In genomic region chr9:14276481-14277287, GRCm38 (mm10) we compare ENCODE assay signal across 8 mouse cellular contexts. TPM values are rescaled to one million over a fixed set of nuclear protein-coding genes. Genes with fewer than 3 reads are reported as not detected.
DNase-seq lines count a peak whose midpoint lies in the region; ATAC-seq and TF ChIP-seq lines count a peak whose summit lies in the region.

No protein-coding gene starts in this region.

- WGBS in hindbrain, postnatal 0 days, result under 1% methylated on average over 52 of the region's 61 CpGs
- under 1% methylated on average over 49 of the region's 61 CpGs for whole genome bisulfite sequencing in midbrain, embryonic 12.5 days
- WGBS in stomach, embryonic 15.5 days, result under 1% methylated on average over 59 of the region's 61 CpGs

- H3K27me3 ChIP-seq in hindbrain, postnatal 0 days (ENCODE audit: insufficient read depth, low read length), result no peaks in the 10 kb centered on the region
- no peaks in the 10 kb centered on the region for H3K27me3 ChIP-seq in midbrain, embryonic 12.5 days
- H3K27me3 ChIP-seq in stomach, embryonic 15.5 days (replicated peaks), result no peaks in the 10 kb centered on the region

- peak overlapping the region; percentile 98 for H3K27ac ChIP-seq in hindbrain, postnatal 0 days
- peak overlapping the region; percentile 95 for H3K27ac ChIP-seq in midbrain, embryonic 12.5 days (replicated peaks)
- H3K27ac ChIP-seq in stomach, embryonic 15.5 days, result peak overlapping the region; percentile 96

- H3K36me3 ChIP-seq in hindbrain, postnatal 0 days (ENCODE audit: insufficient read depth, low read length), result no peaks in the 10 kb centered on the region
- no peaks in the 10 kb centered on the region for H3K36me3 ChIP-seq in midbrain, embryonic 12.5 days
- H3K36me3 ChIP-seq in stomach, embryonic 15.5 days, result no peaks in the 10 kb centered on the region

- peaks cover 13% of the 10 kb centered on the region; the same call in 1 of the 2 replicates for H3K4me1 ChIP-seq in hindbrain, postnatal 0 days (ENCODE audit: insufficient read depth, low read length)
- H3K4me1 ChIP-seq in midbrain, embryonic 12.5 days, result peaks cover 11% of the 10 kb centered on the region
- H3K4me1 ChIP-seq in stomach, embryonic 15.5 days, result 0 out of 2 replicates have a peak, but pooled peaks cover 7% of the 10 kb centered on the region

- H3K4me3 ChIP-seq in hindbrain, postnatal 0 days (ENCODE audit: low read length), result peak overlapping the region; percentile 93
- H3K4me3 ChIP-seq in midbrain, embryonic 12.5 days, result peak overlapping the region; percentile 83
- peak overlapping the region; percentile 96 for H3K4me3 ChIP-seq in stomach, embryonic 15.5 days (replicated peaks)

- H3K4me2 ChIP-seq in hindbrain, postnatal 0 days (ENCODE audit: low read depth, low read length), result peak overlapping the region; percentile 64
- peak overlapping the region; percentile 59 for H3K4me2 ChIP-seq in midbrain, embryonic 12.5 days (replicated peaks)
- H3K4me2 ChIP-seq in stomach, embryonic 15.5 days, result peak overlapping the region; percentile 64

- intact Hi-C loops in left cerebral cortex, postnatal 14 days (cut with DNase I), result loop anchor here (2.0 to 5.0 kb wide), 3 partner anchors 99 to 384 kb away; no protein-coding TSS in a partner anchor

- H3K9ac ChIP-seq in hindbrain, postnatal 0 days (replicated peaks; ENCODE audit: low read length), result peak overlapping the region; percentile 89
- peak overlapping the region; percentile 90 for H3K9ac ChIP-seq in midbrain, embryonic 12.5 days (replicated peaks)
- H3K9ac ChIP-seq in stomach, embryonic 15.5 days, result peak overlapping the region; percentile 89

- DNase-seq in lung, adult 18-20 months, result peak; percentile 7 to 20
- DNase-seq in lung, postnatal 25 days (ENCODE audit: low spot score), result no peak
- DNase-seq in cerebellum, adult 11 months, result peak; percentile 64
- DNase-seq in hindbrain, postnatal 0 days (ENCODE audit: low spot score), result peak; percentile 59
- DNase-seq in left cerebral cortex, postnatal 14 days (ENCODE audit: low spot score in 2 of 2), result peak; percentile 30 to 59

- peak; percentile 31 for ATAC-seq in frontal cortex, adult (ENCODE audit: low TSS enrichment)
- peak; percentile 61 for ATAC-seq in hindbrain, postnatal 0 days
- peak; percentile 70 for ATAC-seq in midbrain, embryonic 12.5 days (ENCODE audit: low FRiP score, low read depth)
- peak; percentile 21 for ATAC-seq in stomach, embryonic 15.5 days (ENCODE audit: insufficient read depth, low FRiP score, low read depth)

- TF ChIP-seq CTCF in hindbrain, postnatal 0 days (IDR thresholded peaks at IDR 0.05; ENCODE audit: low read depth), result no peak

- no peaks in the 10 kb centered on the region for H3K9me3 ChIP-seq in hindbrain, postnatal 0 days (ENCODE audit: low read length)
- no peaks in the 10 kb centered on the region for H3K9me3 ChIP-seq in midbrain, embryonic 12.5 days
- no peaks in the 10 kb centered on the region for H3K9me3 ChIP-seq in stomach, embryonic 15.5 days

RNA-seq across cellular contexts. Expression of gene Sesn3, which starts 1.8 kb away (rescaled TPM):
- total RNA-seq in hindbrain, postnatal 0 days (2014; rRNA removed), result 49.3 and 54.2 TPM in 2 replicates
- polyA plus RNA-seq in hindbrain, postnatal 0 days (2015; fragmentation: Nextera tagmentation; extraction: Ambion mirVana), result 24.0 and 24.1 TPM in 2 replicates
- total RNA-seq in left cerebral cortex, postnatal 14 days (2021), result 10 to 100 TPM; 88.7 to 97.8 TPM
- 20.1 and 25.0 TPM in 2 replicates for polyA plus RNA-seq in midbrain, embryonic 12.5 days (2016; fragmentation: Nextera tagmentation; extraction: Ambion mirVana)
- polyA plus RNA-seq in stomach, embryonic 15.5 days (2015; fragmentation: Nextera tagmentation; extraction: Ambion mirVana), result 13.2 and 14.7 TPM in 2 replicates
